Mouse (Mus musculus) midbrain, embryonic 10.5 days (tissue): ENCODE data around the gene Znhit6. TPM values are rescaled to one million over a fixed set of nuclear protein-coding genes. Genes with fewer than 3 reads are reported as not detected.

ENCODE experiments used
- DNase-seq: peaks from one replicate; pipeline ENCODE4 v3.0.0-alpha.2; 2017; ENCODE audit warnings: low spot score
- H3K27ac ChIP-seq: fragments of 300-500 bp; sonication (generic); replicated peaks from 2 replicates; pipeline ENCODE4 v1.5.1; 2016; ENCODE audit warnings: mild to moderate bottlenecking
- H3K27me3 ChIP-seq: fragments of 300-500 bp; sonication (generic); 2 replicates; pipeline ENCODE4 v1.6.1; 2016; ENCODE audit warnings: low read depth, mild to moderate bottlenecking; ENCODE audit not compliant: poor library complexity, severe bottlenecking
- H3K36me3 ChIP-seq: fragments of 300-500 bp; sonication (generic); 2 replicates; pipeline ENCODE4 v1.6.1; 2016; ENCODE audit warnings: mild to moderate bottlenecking, moderate library complexity
- H3K4me1 ChIP-seq: fragments of 300-500 bp; sonication (generic); 2 replicates; pipeline ENCODE4 v1.6.1; 2016
- H3K4me3 ChIP-seq: fragments of 300-500 bp; sonication (generic); 2 replicates; pipeline ENCODE4 v1.5.1; 2016; ENCODE audit warnings: mild to moderate bottlenecking, moderate library complexity
- H3K9me3 ChIP-seq: fragments of 300-500 bp; sonication (generic); replicated peaks from 2 replicates; pipeline ENCODE4 v1.6.1; 2016; ENCODE audit warnings: mild to moderate bottlenecking
- WGBS: fragments of 180-500 bp; shearing (Covaris S2); methylation state at CpG from one replicate; pipeline ENCODE4 v1.1.7; 2016; 5-methylcytosine and 5-hydroxymethylcytosine counted together
- polyA plus RNA-seq: library from polyadenylated mRNA; unstranded; fragments of >200 nt; fragmentation: Nextera tagmentation; extraction: Ambion mirVana; gene quantifications from 2 replicates; pipeline ENCODE4 v1.2.1, GENCODE M21; 2016

Gene Znhit6
- polyA plus RNA-seq, 1 experiment from 2014 or later: 46.4 TPM

DNA sequence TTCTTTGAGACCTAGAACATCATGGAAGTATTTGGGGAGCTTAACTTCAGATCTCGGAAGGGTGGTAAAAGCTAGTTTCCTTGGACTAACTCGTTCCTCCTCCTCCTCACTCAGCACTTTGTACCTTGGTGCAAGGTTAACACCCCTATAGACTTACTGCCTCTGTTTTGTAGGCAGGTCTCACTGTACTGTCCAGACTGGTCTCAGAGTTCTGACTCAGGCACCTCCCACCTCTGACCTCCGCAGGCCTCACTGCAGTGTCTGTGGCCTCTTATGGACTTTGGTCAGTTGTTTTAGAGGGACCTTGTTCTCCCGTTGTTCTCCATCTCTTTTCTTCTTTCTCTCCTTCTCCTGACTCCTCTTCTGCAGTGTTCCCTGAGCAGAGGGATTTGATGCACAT, 7.0 kb downstream of the Znhit6 start:
- Histone ChIP-seq H3K4me1 (0 out of 2 replicates have a peak, but pooled peaks cover 1% of the 10 kb centered on the region), H3K27ac (no peak overlapping the region), H3K9me3 (no peaks in the 10 kb centered on the region), H3K4me3 (no peak overlapping the region), H3K36me3 (peaks cover 85% of the 10 kb centered on the region), H3K27me3 (no peaks in the 10 kb centered on the region)
- 81% methylated on average over 4 of the region's 4 CpGs for WGBS
- DNase-seq: no peak

DNA sequence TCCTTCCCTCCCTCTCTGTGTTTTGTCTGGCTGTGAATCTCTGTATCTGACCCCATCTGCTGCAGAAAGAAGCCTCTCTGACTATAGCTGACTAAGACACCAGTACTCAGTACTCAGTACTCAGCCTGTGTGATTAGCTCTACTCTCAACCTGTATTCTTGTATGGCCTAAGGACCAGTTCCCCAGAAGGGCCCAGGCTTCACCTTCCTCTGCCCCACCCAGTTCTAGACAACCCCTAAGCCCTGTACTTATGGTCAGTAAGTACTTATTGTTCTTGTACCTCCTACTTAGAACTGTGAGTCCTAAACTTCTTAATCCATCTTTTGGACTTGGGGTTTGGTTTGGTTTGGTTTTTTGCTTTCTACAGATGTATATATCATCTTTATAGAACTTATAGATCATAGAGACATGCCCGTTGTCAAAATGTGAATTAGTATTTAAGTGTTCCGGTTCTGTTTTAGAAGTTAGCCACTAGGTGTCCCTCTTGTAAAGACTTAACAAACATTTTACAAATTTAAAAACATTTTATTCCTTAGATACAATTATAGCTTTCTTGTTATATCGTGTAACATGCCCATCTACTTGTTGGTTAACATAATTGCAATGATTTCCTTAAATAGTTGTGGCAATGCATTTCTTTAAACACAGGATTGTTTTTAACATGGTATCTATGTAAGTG, 7.7 kb downstream of the Znhit6 start:
- 80% methylated on average over 3 of the region's 3 CpGs for whole genome bisulfite sequencing
- Histone ChIP-seq H3K4me3 (no peak overlapping the region), H3K27ac (no peak overlapping the region), H3K36me3 (peaks cover 79% of the 10 kb centered on the region), H3K4me1 (no peaks in the 10 kb centered on the region), H3K27me3 (no peaks in the 10 kb centered on the region), H3K9me3 (no peaks in the 10 kb centered on the region)
- DNase-seq: no peak

DNA sequence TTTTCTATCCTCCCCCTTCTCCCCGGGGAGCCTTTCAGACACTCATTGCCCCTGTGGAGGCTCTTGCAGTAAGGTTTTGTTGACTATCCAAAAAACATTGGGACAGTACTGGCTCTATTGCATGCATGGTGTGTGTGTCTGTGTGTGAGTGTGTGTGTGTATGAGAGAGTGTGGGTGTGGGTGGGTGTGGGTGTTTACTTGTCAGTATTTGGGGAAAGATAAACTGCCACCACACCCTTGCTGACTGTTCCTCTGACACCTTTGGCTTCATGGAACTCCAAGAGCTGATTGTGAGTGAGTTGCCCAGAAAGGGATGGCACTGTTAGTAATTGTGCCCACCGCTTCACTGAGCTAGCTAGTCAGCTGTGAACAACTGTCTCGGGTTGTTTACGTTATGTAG, 14.6 kb downstream of the Znhit6 start:
- Histone ChIP-seq H3K4me1 (no peaks in the 10 kb centered on the region), H3K36me3 (peaks cover 77% of the 10 kb centered on the region), H3K27ac (no peak overlapping the region), H3K4me3 (no peak overlapping the region), H3K9me3 (no peaks in the 10 kb centered on the region), H3K27me3 (no peaks in the 10 kb centered on the region)
- 93% methylated on average over 4 of the region's 4 CpGs for WGBS
- no peak for DNase-seq

GRCm38 (mm10) chr3:145591841-145592542, 16.0 kb downstream of the Znhit6 start:
- Histone ChIP-seq H3K4me1 (no peaks in the 10 kb centered on the region), H3K27ac (no peak overlapping the region), H3K36me3 (peaks cover 72% of the 10 kb centered on the region), H3K4me3 (no peak overlapping the region), H3K9me3 (no peaks in the 10 kb centered on the region), H3K27me3 (no peaks in the 10 kb centered on the region)
- 95% methylated on average over 6 of the region's 6 CpGs for WGBS
- DNase-seq: no peak

GRCm38 (mm10) chr3:145595354-145595753, 19.3 kb downstream of the Znhit6 start:
- H3K4me3 ChIP-seq: no peak overlapping the region
- peaks cover 85% of the 10 kb centered on the region for H3K36me3 ChIP-seq
- H3K27me3 ChIP-seq: no peaks in the 10 kb centered on the region
- no peaks in the 10 kb centered on the region for H3K9me3 ChIP-seq
- no peak overlapping the region for H3K27ac ChIP-seq
- H3K4me1 ChIP-seq: no peaks in the 10 kb centered on the region
- 94% methylated on average over 6 of the region's 6 CpGs for WGBS
- DNase-seq: no peak

- no peaks in the 10 kb centered on the region for H3K27me3 ChIP-seq
- no peaks in the 10 kb centered on the region for H3K4me1 ChIP-seq
- H3K9me3 ChIP-seq: no peaks in the 10 kb centered on the region
- H3K36me3 ChIP-seq: peaks cover 88% of the 10 kb centered on the region
- no peak for DNase-seq
- no peak overlapping the region for H3K4me3 ChIP-seq
- 95% methylated on average over 7 of the region's 7 CpGs for WGBS
- no peak overlapping the region for H3K27ac ChIP-seq
Measured at GRCm38 (mm10) chr3:145599059-145599458, 23.1 kb downstream of the Znhit6 start.

GRCm38 (mm10) chr3:145600801-145601200, 24.8 kb downstream of the Znhit6 start:
- DNase-seq: no peak
- no peak overlapping the region for H3K4me3 ChIP-seq
- no peaks in the 10 kb centered on the region for H3K27me3 ChIP-seq
- WGBS: 92% methylated on average over 6 of the region's 6 CpGs
- no peaks in the 10 kb centered on the region for H3K9me3 ChIP-seq
- peaks cover 88% of the 10 kb centered on the region for H3K36me3 ChIP-seq
- no peaks in the 10 kb centered on the region for H3K4me1 ChIP-seq
- H3K27ac ChIP-seq: no peak overlapping the region

DNA sequence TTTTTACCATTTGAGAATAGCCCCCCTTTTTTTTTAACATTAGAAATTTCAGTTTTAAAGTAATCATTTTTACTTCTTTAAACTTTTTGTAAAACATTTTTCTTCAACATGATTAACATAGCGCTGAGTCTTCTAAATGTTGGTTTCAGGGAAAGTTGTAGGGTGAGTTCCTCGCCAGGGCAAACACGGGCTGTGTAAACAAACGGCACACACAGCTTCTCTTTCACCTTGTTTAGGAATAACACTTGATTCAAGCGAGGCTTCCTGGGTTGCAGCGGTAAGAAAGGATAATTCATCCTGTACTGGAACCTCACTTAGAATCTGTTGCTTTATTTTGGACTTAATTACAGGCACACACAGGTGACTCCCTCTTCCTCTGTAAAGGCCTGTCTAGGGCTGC, 25.3 kb downstream of the Znhit6 start:
- Histone ChIP-seq H3K27me3 (no peaks in the 10 kb centered on the region), H3K9me3 (no peaks in the 10 kb centered on the region), H3K27ac (no peak overlapping the region), H3K36me3 (peaks cover 85% of the 10 kb centered on the region), H3K4me1 (no peaks in the 10 kb centered on the region), H3K4me3 (no peak overlapping the region)
- no peak for DNase-seq
- 77% methylated on average over 6 of the region's 6 CpGs for WGBS

DNA sequence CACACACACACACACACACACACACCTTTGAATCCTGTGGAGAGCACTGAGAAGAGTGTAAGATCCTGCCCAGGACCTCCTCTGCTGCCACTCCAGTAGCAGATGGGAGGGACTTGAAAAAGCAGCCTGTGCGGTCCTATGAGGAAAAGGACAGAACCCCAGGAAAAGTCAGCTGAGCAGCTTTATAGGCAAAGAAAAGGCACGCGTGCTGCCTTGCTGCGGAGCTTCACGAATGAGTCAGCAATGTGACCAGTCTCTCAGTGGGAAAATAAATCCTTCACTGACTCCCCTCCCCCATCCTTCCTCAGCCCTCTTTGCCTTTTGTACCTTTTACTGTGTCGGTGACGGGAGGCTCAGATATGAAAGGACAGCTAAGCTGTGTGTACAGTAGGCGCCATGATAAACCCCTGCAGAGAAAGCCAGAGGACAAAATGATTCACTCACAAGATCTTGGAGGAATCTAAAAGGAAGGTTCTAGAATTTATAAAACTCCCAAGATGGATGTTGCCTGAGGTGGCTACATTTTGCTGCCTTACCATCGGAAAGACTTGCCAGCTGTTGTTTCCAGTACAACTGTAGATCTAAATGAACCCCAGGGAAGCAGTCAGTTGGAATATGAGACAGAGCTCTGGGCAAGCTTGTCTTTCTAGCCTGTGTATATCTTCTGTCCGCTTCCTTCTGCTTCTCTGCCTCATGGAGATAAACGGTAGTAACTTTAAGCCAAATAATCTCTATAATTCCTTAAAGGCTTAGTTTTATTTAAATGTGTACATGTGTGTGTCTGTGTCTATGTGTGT, 26.6 kb downstream of the Znhit6 start:
- H3K27ac ChIP-seq: no peak overlapping the region
- 89% methylated on average over 11 of the region's 11 CpGs for WGBS
- peaks cover 93% of the 10 kb centered on the region for H3K36me3 ChIP-seq
- no peak for DNase-seq
- no peaks in the 10 kb centered on the region for H3K4me1 ChIP-seq
- no peak overlapping the region for H3K4me3 ChIP-seq
- H3K9me3 ChIP-seq: no peaks in the 10 kb centered on the region
- no peaks in the 10 kb centered on the region for H3K27me3 ChIP-seq

DNA sequence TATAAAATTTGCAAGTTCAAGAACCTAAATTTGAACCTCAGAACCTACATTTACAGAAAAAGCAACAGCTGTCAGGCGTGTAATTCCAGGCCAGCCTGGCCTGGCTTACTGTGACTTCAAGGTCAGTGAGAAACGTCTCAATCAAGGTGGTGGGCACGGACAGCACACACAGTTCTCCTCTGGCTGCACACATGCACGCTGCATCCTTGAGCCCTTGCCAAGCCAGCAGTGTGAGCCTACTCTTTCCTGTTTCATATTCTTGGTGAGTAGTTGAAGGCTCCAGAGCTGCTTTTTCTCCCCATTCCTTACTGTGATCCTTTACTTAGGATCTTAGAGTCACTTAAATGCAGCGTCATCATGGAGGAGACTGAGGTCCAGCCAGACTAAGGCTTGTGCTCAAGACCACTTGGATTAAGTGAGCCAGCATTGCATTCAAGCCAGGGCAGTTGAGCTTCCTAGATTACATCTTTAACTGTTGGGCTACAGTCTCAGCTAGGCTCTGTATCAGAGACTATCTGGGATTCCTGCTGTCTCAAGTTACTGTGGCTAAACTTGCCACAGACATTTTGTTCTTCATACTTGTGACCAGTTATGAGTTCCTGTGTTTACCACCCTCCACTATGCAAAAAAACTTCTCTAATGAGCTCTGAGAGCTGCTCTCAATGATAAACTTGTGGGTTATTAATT, 29.6 kb downstream of the Znhit6 start:
- no peak overlapping the region for H3K27ac ChIP-seq
- 92% methylated on average over 5 of the region's 5 CpGs for WGBS
- H3K27me3 ChIP-seq: no peaks in the 10 kb centered on the region
- H3K4me1 ChIP-seq: no peaks in the 10 kb centered on the region
- peaks cover 68% of the 10 kb centered on the region for H3K36me3 ChIP-seq
- DNase-seq: no peak
- no peaks in the 10 kb centered on the region for H3K9me3 ChIP-seq
- no peak overlapping the region for H3K4me3 ChIP-seq

- H3K4me1 ChIP-seq: 0 out of 2 replicates have a peak, but pooled peaks cover under 1% of the 10 kb centered on the region
- no peak overlapping the region for H3K27ac ChIP-seq
- peaks cover 43% of the 10 kb centered on the region for H3K36me3 ChIP-seq
- no peaks in the 10 kb centered on the region for H3K9me3 ChIP-seq
- no peaks in the 10 kb centered on the region for H3K27me3 ChIP-seq
- DNase-seq: no peak
- no peak overlapping the region for H3K4me3 ChIP-seq
- WGBS: 96% methylated on average over 5 of the region's 5 CpGs
Measured at GRCm38 (mm10) chr3:145608320-145608719, 32.3 kb downstream of the Znhit6 start.

GRCm38 (mm10) chr3:145612662-145613061, 36.7 kb downstream of the Znhit6 start:
- no peak for DNase-seq
- Histone ChIP-seq H3K27me3 (no peaks in the 10 kb centered on the region), H3K27ac (no peak overlapping the region), H3K36me3 (0 out of 2 replicates have a peak, but pooled peaks cover 4% of the 10 kb centered on the region), H3K9me3 (no peaks in the 10 kb centered on the region), H3K4me3 (no peak overlapping the region), H3K4me1 (peaks cover 22% of the 10 kb centered on the region)
- WGBS: 29% methylated on average over 4 of the region's 4 CpGs
